Mouse (Mus musculus) cortical plate, adult 2 months (tissue): ENCODE data around the gene Fat3. TPM values are rescaled to one million over a fixed set of nuclear protein-coding genes. Genes with fewer than 3 reads are reported as not detected.

Source experiments
- H3K27ac ChIP-seq: fragments of 200-500 bp; 2 replicates; pipeline ENCODE4 v1.5.1; 2012; ENCODE audit warnings: low read length, control low read depth, inconsistent platforms; ENCODE audit not compliant: insufficient read depth
- H3K4me1 ChIP-seq: fragments of 200-500 bp; 2 replicates; pipeline ENCODE4 v1.6.1; 2011; ENCODE audit warnings: low read length; ENCODE audit not compliant: control insufficient read depth, insufficient read depth
- H3K4me3 ChIP-seq: fragments of 200-500 bp; 2 replicates; pipeline ENCODE4 v1.5.1; 2011; ENCODE audit warnings: mild to moderate bottlenecking, low read length, control low read depth; ENCODE audit not compliant: insufficient read depth
- CTCF ChIP-seq: fragments of 200-500 bp; IDR thresholded peaks from 2 replicates; pipeline ENCODE4 v1.5.1; 2011; ENCODE audit warnings: mild to moderate bottlenecking, control low read depth, low read length; ENCODE audit not compliant: insufficient read depth; ENCODE audit errors: extremely low read depth
- POLR2A ChIP-seq: fragments of 200-500 bp; IDR thresholded peaks from 2 replicates; pipeline ENCODE4 v1.6.1; 2011; ENCODE audit warnings: mild to moderate bottlenecking, low read length, control low read depth; ENCODE audit not compliant: insufficient read depth; ENCODE audit errors: extremely low read depth
- polyA plus RNA-seq: library from polyadenylated mRNA; depleted of rRNA; stranded (reverse); fragments of >200 nt; gene quantifications from 2 replicates; pipeline ENCODE4 v1.2.3, GENCODE M21; 2012

The Fat3 gene
- polyA plus RNA-seq, 1 experiment = 26.8 TPM

DNA sequence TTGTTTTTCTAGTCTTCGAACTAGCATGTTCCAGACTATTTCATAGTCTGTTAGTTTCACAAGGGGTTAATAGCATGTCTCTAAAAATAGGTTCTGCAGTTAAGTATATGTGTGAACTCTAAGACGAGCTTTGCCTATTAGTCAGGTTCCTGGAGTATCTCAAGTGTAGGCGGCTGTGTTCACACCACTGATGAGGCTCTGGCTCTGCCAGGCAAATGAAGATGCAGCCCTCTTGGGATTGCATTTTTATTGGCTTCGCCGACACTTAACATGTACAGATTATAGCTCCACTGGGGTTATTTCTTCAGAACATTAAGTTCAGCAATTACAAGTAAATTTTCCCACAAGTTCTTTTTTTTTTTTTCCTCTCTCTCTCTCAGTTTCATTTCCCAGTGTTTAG is 614.3 kb downstream of the Fat3 start:
- Histone ChIP-seq H3K4me3 (no peak overlapping the region), H3K27ac (no peak overlapping the region), H3K4me1 (no peaks in the 10 kb centered on the region)
- no peak for TF ChIP-seq POLR2A
- TF ChIP-seq CTCF = no peak

DNA sequence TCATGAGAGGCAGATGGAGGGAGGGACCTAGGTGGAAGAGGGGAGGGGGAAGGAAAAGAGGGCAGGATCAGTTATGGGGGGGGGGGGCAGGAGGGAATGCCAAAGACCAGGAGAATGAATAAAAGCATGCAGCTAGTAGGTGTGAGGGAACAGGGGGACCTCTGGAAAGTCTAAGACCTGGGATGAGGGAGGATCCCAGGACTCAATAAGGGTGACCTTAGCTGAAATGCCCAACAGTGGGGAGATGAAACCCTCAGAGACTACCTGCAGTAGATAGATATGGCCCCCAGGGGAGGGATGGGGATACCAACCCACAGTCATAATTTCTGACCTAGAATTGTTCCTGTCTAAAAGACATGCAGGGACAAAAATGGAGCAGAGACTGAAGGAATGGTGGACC is 620.3 kb downstream of the Fat3 start:
- H3K4me3 ChIP-seq = no peak overlapping the region
- H3K4me1 ChIP-seq = no peaks in the 10 kb centered on the region
- H3K27ac ChIP-seq = no peak overlapping the region
- TF ChIP-seq POLR2A (no peak), CTCF (no peak)

DNA sequence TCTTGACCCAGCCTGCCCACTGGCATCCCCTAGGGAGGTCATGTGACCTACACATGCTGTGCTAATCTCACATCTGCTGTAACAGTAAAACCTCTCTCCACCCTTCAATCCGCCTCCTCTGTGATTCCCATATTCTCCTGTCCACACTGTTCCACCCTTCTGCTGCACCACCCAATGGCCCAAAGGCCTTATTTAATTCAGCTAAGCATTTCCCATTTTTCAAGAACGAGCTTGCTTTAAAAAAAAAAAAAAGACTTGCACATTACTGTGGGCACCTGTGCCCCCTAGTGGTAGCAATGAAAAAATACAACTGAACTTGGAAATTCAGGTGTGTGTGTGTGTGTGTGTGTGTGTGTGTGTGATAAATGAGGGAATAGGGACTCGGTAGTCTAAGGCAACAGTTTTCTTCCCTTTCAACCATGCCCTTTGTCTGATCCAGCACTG is 620.9 kb downstream of the Fat3 start:
- TF ChIP-seq POLR2A (no peak), CTCF (peak; percentile 29; the same call in 1 of the 2 replicates)
- no peaks in the 10 kb centered on the region for H3K4me1 ChIP-seq
- no peak overlapping the region for H3K27ac ChIP-seq
- H3K4me3 ChIP-seq = no peak overlapping the region

DNA sequence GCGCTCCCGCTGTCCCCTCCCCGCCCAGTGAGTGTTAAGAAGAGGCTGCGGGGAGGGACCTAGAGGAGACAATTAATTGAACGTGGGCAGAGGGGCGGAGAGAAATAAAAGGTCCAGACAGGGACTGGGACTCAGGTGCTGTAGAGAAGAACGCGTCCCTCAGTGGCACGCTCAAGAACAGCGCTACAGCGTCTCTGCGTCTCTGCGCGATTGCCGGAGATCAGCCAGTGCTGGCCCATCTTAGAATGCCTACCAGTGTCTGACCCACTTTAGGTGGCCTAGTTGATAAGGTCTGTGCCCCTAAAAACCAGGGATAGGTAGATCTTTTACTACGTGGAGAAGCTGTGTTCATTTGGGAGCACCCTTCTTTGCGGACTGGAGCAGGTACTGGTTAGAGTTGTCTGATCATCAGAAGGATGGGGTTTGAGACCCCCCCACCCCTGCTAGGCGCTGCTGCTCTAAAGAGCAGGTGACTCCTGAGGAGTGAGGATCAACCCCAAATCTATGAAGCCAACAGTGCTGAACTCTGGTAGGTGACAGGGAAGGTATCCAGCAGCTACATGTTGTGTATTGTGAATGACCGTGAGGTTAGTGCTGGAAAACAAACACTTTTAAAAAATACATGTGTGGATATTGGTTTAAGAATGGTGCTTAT is 626.5 kb downstream of the Fat3 start, which contains the start of gene Mtnr1b:
Mtnr1b (minus strand) TSS at position 51 of the 655 bp plus-strand sequence.
- no peak for TF ChIP-seq POLR2A
- TF ChIP-seq CTCF = no peak
- Histone ChIP-seq H3K4me1 (no peaks in the 10 kb centered on the region), H3K27ac (no peak within 1 kb of the TSS), H3K4me3 (no peak within 1 kb of the TSS)

DNA sequence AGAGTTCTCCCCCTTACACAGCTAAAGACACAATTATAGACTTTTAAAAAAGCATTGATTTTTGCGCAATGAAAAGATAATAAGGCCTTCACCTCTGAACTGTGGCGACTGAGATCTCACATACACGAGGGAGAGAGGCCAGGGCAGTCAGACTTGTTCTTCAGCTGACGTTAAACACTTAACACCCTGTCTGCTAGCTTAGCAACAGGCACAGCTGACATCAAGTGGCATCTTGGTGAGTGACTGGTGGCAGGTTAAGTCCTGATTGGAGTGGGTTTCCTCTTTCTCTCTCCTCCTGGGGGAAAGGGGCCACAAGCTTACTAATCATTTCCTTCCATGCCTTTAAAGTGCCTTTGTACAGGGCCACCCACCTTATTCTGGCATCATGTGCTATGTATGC is 631.1 kb downstream of the Fat3 start:
- no peak overlapping the region for H3K4me3 ChIP-seq
- H3K27ac ChIP-seq = no peak overlapping the region
- no peaks in the 10 kb centered on the region for H3K4me1 ChIP-seq
- TF ChIP-seq CTCF (no peak), POLR2A (no peak)

DNA sequence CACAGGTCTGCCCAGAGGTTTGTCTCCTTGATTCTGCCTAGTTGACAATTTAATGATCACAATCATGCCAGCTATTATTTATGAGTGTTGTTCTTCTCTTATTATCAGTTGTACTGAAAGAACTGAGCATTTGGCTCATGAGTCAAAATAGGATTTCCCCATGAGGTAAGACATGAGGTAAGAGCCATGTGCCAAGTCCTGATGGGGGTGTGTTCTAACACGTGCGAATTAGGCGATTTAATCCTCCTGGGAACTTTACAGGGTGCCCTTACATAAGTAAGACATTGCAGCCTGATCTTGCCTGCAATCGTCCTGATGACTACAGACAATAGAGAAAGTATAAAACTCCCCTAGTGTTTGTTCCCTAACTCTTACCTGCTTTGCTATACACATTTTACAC is 631.6 kb downstream of the Fat3 start:
- H3K4me1 ChIP-seq = no peaks in the 10 kb centered on the region
- H3K4me3 ChIP-seq = no peak overlapping the region
- H3K27ac ChIP-seq = no peak overlapping the region
- TF ChIP-seq POLR2A (no peak), CTCF (no peak)

DNA sequence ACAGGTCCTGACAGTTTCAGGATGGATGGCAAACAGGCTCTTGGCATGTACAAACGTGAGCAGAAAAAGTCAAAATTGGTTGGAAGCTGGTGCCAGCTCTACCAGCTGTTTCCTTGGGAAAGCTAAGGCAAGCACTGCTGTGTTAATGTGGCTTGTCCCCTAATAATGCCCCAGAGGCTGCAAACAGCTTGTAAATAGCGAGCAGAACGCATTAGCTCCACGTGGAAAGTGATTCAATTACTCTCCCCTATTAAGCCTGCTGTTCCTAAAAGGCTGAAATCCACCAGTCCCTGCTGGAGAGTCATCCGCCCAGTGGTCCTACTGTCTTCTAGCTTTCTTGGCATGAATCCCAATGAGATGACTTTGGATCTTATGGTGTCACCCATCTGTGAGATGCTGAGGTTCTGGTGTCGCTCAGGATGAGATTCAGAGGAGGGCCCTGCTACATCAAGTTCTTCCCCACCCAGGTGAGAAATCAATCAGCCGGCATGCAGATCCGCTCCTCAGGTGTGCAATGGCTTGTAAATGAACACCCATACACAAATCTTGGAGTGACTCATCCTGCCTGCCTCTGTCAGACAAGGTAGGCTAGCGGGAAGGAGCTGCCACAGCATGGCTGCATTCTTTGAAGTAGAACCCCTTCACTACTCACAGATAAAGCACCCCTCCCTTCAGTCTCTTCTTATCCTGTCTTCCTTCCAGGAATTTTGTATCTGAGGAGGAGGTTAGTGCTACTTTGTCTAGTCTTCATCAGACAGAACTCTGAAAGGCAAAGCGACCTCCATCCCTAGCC is 634.6 kb downstream of the Fat3 start:
- TF ChIP-seq CTCF (no peak), POLR2A (no peak)
- no peaks in the 10 kb centered on the region for H3K4me1 ChIP-seq
- H3K4me3 ChIP-seq = no peak overlapping the region
- no peak overlapping the region for H3K27ac ChIP-seq

DNA sequence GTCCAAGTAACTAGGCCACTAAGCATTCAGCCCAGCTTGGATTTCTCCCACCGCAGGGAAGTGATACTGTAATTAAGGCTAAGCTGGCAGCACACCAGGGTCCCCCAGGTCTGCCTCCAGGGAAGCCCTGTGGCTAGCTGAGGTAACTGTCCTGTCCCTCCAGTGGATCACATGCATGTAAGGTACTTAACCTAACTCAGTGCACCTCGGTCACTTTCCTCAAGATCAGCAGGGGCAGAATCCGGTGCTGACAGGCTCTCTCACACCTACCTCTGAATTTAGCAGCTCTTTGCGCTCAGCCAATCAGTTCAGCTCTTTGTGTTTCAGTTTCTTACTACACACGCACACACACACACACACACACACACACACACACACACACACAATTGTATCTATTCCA is 639.7 kb downstream of the Fat3 start:
- no peak overlapping the region for H3K27ac ChIP-seq
- TF ChIP-seq CTCF (no peak), POLR2A (no peak)
- no peak overlapping the region for H3K4me3 ChIP-seq
- H3K4me1 ChIP-seq = no peaks in the 10 kb centered on the region
